ENCODE assay signal across 21 mouse cellular contexts in genomic region chr12:33128121-33128520, GRCm38 (mm10). TPM values are rescaled to one million over a fixed set of nuclear protein-coding genes. Genes with fewer than 3 reads are reported as not detected.
DNase-seq lines count a peak whose midpoint lies in the region; ATAC-seq lines count a peak whose summit lies in the region.
"Had no signal": no experiment of that assay in that cellular context is flagged by ENCODE, and none has a peak within 500 bp of the region (broad histone marks: within the 10 kb centered on the region; RNA-seq: fewer than 3 reads in every experiment).

No protein-coding gene starts in this region.

- DNase-seq in CD4-positive, CD25-positive, alpha-beta regulatory T cell, adult 2 months (ENCODE audit: low read depth, low spot score): peak; percentile 40
- DNase-seq in naive thymus-derived CD4-positive, alpha-beta T cell, adult 2 months (ENCODE audit: low read depth): peak; percentile 63
- no peak for DNase-seq in urinary bladder, postnatal 14 days (ENCODE audit: low spot score)
- no peak for DNase-seq in lung, adult 18-20 months
- DNase-seq: adrenal gland, adult 2 months; adrenal gland, postnatal 14 days; cerebellum, adult 11 months; cerebellum, adult 2 months; cerebellum, adult 9-11 months; cerebellum, postnatal 25 days; gastrocnemius, postnatal 10 days; gastrocnemius, postnatal 36 days had no signal

- no peaks in the 10 kb centered on the region for H3K36me3 ChIP-seq in forebrain, embryonic 15.5 days
- H3K36me3 ChIP-seq: embryonic facial prominence, embryonic 12.5 days; embryonic facial prominence, embryonic 15.5 days; hindbrain, embryonic 12.5 days; hindbrain, embryonic 15.5 days had no signal

- no peak overlapping the region for H3K4me3 ChIP-seq in forebrain, embryonic 15.5 days
- H3K4me3 ChIP-seq: embryonic facial prominence, embryonic 12.5 days; embryonic facial prominence, embryonic 15.5 days; hindbrain, embryonic 12.5 days; hindbrain, embryonic 15.5 days had no signal

- ATAC-seq in activated CD4-positive, CD25-positive, alpha-beta regulatory T cell, adult 4 months: peak; percentile 14
- ATAC-seq in forebrain, embryonic 15.5 days (replicated peaks): no peak
- ATAC-seq: intestine, embryonic 16.5 days had no signal

- no peak overlapping the region for H3K9ac ChIP-seq in forebrain, embryonic 15.5 days (replicated peaks)
- H3K9ac ChIP-seq: embryonic facial prominence, embryonic 12.5 days; embryonic facial prominence, embryonic 15.5 days; hindbrain, embryonic 12.5 days; hindbrain, embryonic 15.5 days had no signal

- H3K4me1 ChIP-seq in forebrain, embryonic 15.5 days: peaks cover 22% of the 10 kb centered on the region

- no peaks in the 10 kb centered on the region for H3K27me3 ChIP-seq in forebrain, embryonic 15.5 days
- H3K27me3 ChIP-seq: embryonic facial prominence, embryonic 12.5 days; embryonic facial prominence, embryonic 15.5 days; hindbrain, embryonic 12.5 days; hindbrain, embryonic 15.5 days had no signal

- H3K27ac ChIP-seq in forebrain, embryonic 15.5 days (replicated peaks): no peak overlapping the region
- H3K27ac ChIP-seq: embryonic facial prominence, embryonic 12.5 days; embryonic facial prominence, embryonic 15.5 days; hindbrain, embryonic 12.5 days; hindbrain, embryonic 15.5 days had no signal

- no peak overlapping the region for H3K4me2 ChIP-seq in forebrain, embryonic 15.5 days (replicated peaks)
- H3K4me2 ChIP-seq: embryonic facial prominence, embryonic 12.5 days; embryonic facial prominence, embryonic 15.5 days; heart, embryonic 11.5 days; hindbrain, embryonic 12.5 days; hindbrain, embryonic 15.5 days had no signal

- no peaks in the 10 kb centered on the region for H3K9me3 ChIP-seq in forebrain, embryonic 15.5 days
- H3K9me3 ChIP-seq: embryonic facial prominence, embryonic 12.5 days; embryonic facial prominence, embryonic 15.5 days; hindbrain, embryonic 12.5 days; hindbrain, embryonic 15.5 days had no signal

- WGBS in forebrain, embryonic 15.5 days: 86% methylated on average over 2 of the region's 2 CpGs

RNA-seq across cellular contexts. Expression of gene Atxn7l1, which starts 19.4 kb away (rescaled TPM):
- polyA plus RNA-seq in activated CD4-positive, CD25-positive, alpha-beta regulatory T cell, adult 4 months (2017; shearing (Covaris generic)): 10 to 100 TPM; 69.1 to 80.6 TPM
- 15.4 and 17.6 TPM in 2 replicates for polyA plus RNA-seq in forebrain, embryonic 15.5 days (2015; fragmentation: Nextera tagmentation; extraction: Ambion mirVana)

RNA-seq across cellular contexts. Expression of gene Cdhr3, which starts 35.4 kb away (rescaled TPM):
- polyA plus RNA-seq in activated CD4-positive, CD25-positive, alpha-beta regulatory T cell, adult 4 months (2017; shearing (Covaris generic)): under 1 TPM; 0.25 to 0.65 TPM
- polyA plus RNA-seq in forebrain, embryonic 15.5 days (2015; fragmentation: Nextera tagmentation; extraction: Ambion mirVana): 0.20 and 0.29 TPM in 2 replicates
- polyA plus RNA-seq: adrenal gland, adult 2 months; embryonic facial prominence, embryonic 12.5 days; forebrain, embryonic 11.5 days; heart, embryonic 11.5 days had no signal

Comparison
In these comparisons a context has a peak if more than half of its experiments do, and no peak if none do; other contexts are left out.
1. DNase-seq: peak in CD4-positive, CD25-positive, alpha-beta regulatory T cell, adult 2 months (single experiment) and naive thymus-derived CD4-positive, alpha-beta T cell, adult 2 months (single experiment); none in urinary bladder, postnatal 14 days (single experiment) and lung, adult 18-20 months (0 of 2).